Mouse (Mus musculus) kidney, postnatal 36 days (tissue): ENCODE data around the gene Itga6.

ENCODE experiments used
- DNase-seq, 2 experiments: peaks; one replicate each; pipeline ENCODE4 v3.0.0; 2021 to 2022; ENCODE audit warnings: mixed read lengths in 2 of 2

Gene Itga6

GRCm38 (mm10) chr2:71764961-71765735, 19.7 kb downstream of the Itga6 start:
- DNase-seq: no peak

GRCm38 (mm10) chr2:71766007-71766406, 20.6 kb downstream of the Itga6 start:
- DNase-seq: no peak

- DNase-seq: no peak
These were observed 21.7 kb downstream of the Itga6 start for GRCm38 (mm10) chr2:71767019-71767610.

- DNase-seq: no peak
These were observed 26.3 kb downstream of the Itga6 start for GRCm38 (mm10) chr2:71771762-71772161.

GRCm38 (mm10) chr2:71773714-71774113, 28.3 kb downstream of the Itga6 start:
- no peak for DNase-seq

- no peak for DNase-seq
These were observed 29.0 kb downstream of the Itga6 start for GRCm38 (mm10) chr2:71774246-71774951.

- no peak for DNase-seq
These were observed 29.8 kb downstream of the Itga6 start for GRCm38 (mm10) chr2:71775201-71775611.

- no peak for DNase-seq
These were observed 34.0 kb downstream of the Itga6 start for GRCm38 (mm10) chr2:71779266-71779888.

- DNase-seq: no peak
These were observed 34.6 kb downstream of the Itga6 start for GRCm38 (mm10) chr2:71780016-71780415.

GRCm38 (mm10) chr2:71785260-71785659, 39.8 kb downstream of the Itga6 start:
- DNase-seq: no peak

- no peak for DNase-seq
These were observed 40.6 kb downstream of the Itga6 start for GRCm38 (mm10) chr2:71786060-71786459.

GRCm38 (mm10) chr2:71786591-71787155, 41.3 kb downstream of the Itga6 start:
- DNase-seq: peak; percentile 80 to 89

GRCm38 (mm10) chr2:71787156-71787590, 41.8 kb downstream of the Itga6 start:
- DNase-seq: peak; percentile 47 to 70

- DNase-seq: peak; percentile 74 to 82
These were observed 42.4 kb downstream of the Itga6 start for GRCm38 (mm10) chr2:71787591-71788460.

GRCm38 (mm10) chr2:71790752-71791151, 45.3 kb downstream of the Itga6 start:
- peak; percentile 82 to 87 for DNase-seq

GRCm38 (mm10) chr2:71791203-71791602, 45.8 kb downstream of the Itga6 start:
- no peak for DNase-seq

- DNase-seq: no peak
These were observed 48.7 kb downstream of the Itga6 start for GRCm38 (mm10) chr2:71794139-71794538.

- peak in 1 of 2 experiments; percentile 51 for DNase-seq
These were observed 51.4 kb downstream of the Itga6 start for GRCm38 (mm10) chr2:71796787-71797186.

GRCm38 (mm10) chr2:71800798-71801197, 55.4 kb downstream of the Itga6 start:
- DNase-seq: no peak

- DNase-seq: peak; percentile 38 to 69
These were observed 56.3 kb downstream of the Itga6 start for GRCm38 (mm10) chr2:71801691-71802090.

GRCm38 (mm10) chr2:71802131-71802530, 56.7 kb downstream of the Itga6 start:
- no peak for DNase-seq

- DNase-seq: peak; percentile 54 to 66
These were observed 59.7 kb downstream of the Itga6 start for GRCm38 (mm10) chr2:71805120-71805519.
